8 mouse cellular contexts compared by ENCODE assay signal in the genomic region with DNA sequence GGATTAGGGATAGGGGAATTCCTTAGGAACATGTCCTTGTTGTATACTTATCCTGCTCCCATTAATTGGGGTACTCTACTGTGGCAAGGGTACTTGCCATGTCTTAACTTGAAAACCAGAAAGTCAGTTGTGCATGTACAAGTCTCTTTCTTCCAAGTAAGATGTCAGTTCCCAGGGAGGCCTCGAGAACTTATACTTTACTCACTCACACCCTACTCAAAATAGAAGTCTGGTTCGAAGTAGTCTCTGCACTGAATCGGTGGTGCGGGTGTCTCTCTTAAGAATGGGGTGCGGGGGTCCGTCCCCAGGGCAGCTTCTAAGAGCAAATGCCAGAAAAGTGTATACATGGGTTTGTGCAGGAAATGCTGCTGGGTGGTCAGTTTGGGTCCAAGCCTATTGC. TPM values are rescaled to one million over a fixed set of nuclear protein-coding genes. Genes with fewer than 3 reads are reported as not detected.
DNase-seq lines count a peak whose midpoint lies in the region; ATAC-seq lines count a peak whose summit lies in the region.

No protein-coding gene starts in this region.

- 90% methylated on average over 6 of the region's 6 CpGs for WGBS in neural tube, embryonic 15.5 days

- no peak for ATAC-seq in neural tube, embryonic 15.5 days (ENCODE audit: low FRiP score)
- no peak for ATAC-seq in erythroblast, adult 5-6 weeks (replicated peaks; ENCODE audit: low FRiP score, poor library complexity, severe bottlenecking)

- no peaks in the 10 kb centered on the region for H3K9me3 ChIP-seq in neural tube, embryonic 15.5 days (replicated peaks)

- H3K4me1 ChIP-seq in neural tube, embryonic 15.5 days, result peaks cover 4% of the 10 kb centered on the region; the same call in 1 of the 2 replicates

- H3K36me3 ChIP-seq in neural tube, embryonic 15.5 days, result no peaks in the 10 kb centered on the region

- intact Hi-C loops in gastrocnemius, postnatal 14 days (cut with DNase I; ENCODE audit: low total_unique reads), result no loop called here

- no peaks in the 10 kb centered on the region for H3K27me3 ChIP-seq in neural tube, embryonic 15.5 days (replicated peaks)

- H3K27ac ChIP-seq in neural tube, embryonic 15.5 days (replicated peaks), result no peak overlapping the region

- H3K9ac ChIP-seq in neural tube, embryonic 15.5 days (replicated peaks), result no peak overlapping the region

- peak; percentile 100 for DNase-seq in neural tube, embryonic 10.5 days (ENCODE audit: extremely low spot score, low spot score)
- peak; percentile 82 for DNase-seq in cerebellum, adult 11-12 months
- peak; percentile 90 for DNase-seq in gastrocnemius, postnatal 14 days
- peak; percentile 96 to 97 for DNase-seq in layer of hippocampus, adult 8-10 months (ENCODE audit: low spot score in 2 of 2)
- DNase-seq in lung, postnatal 14 days, result peak; percentile 91
- peak; percentile 95 to 96 for DNase-seq in spleen, postnatal 36 days (ENCODE audit: low spot score in 2 of 2)

- no peak overlapping the region for H3K4me3 ChIP-seq in neural tube, embryonic 15.5 days (replicated peaks)

- H3K4me2 ChIP-seq in neural tube, embryonic 15.5 days, result no peak overlapping the region

RNA-seq across cellular contexts. Expression of gene Brox, which starts 2.1 kb away (rescaled TPM):
- 86.4 and 93.6 TPM in 2 replicates for polyA plus RNA-seq in neural tube, embryonic 15.5 days (2015; fragmentation: Nextera tagmentation; extraction: Ambion mirVana)
- total RNA-seq in gastrocnemius, postnatal 14 days (2021), result 10 to 100 TPM; 17.7 to 19.5 TPM
- total RNA-seq in layer of hippocampus, adult 8-10 months (2022), result 10 to 100 TPM; 47.5 to 63.0 (median 56.3) TPM
- 13.6 and 16.3 TPM in 2 replicates for total RNA-seq in erythroblast, adult 5-6 weeks (2015; ENCODE audit: low replicate concordance)
- 29.8 and 32.1 TPM in 2 replicates for total RNA-seq in erythroblast, adult 5-6 weeks (2017; ENCODE audit: low replicate concordance)

RNA-seq across cellular contexts. Expression of gene Aida, which starts 2.8 kb away (rescaled TPM):
- polyA plus RNA-seq in neural tube, embryonic 15.5 days (2015; fragmentation: Nextera tagmentation; extraction: Ambion mirVana), result 50.2 and 56.3 TPM in 2 replicates
- 10 to 100 TPM; 19.5 to 23.7 TPM for total RNA-seq in gastrocnemius, postnatal 14 days (2021)
- 10 to 100 TPM; 47.1 to 53.3 (median 49.8) TPM for total RNA-seq in layer of hippocampus, adult 8-10 months (2022)
- total RNA-seq in erythroblast, adult 5-6 weeks (2015; ENCODE audit: low replicate concordance), result 17.6 and 21.5 TPM in 2 replicates
- 40.0 and 41.5 TPM in 2 replicates for total RNA-seq in erythroblast, adult 5-6 weeks (2017; ENCODE audit: low replicate concordance)
